Mouse (Mus musculus): ENCODE measurements around the gene Foxd4. TPM values are rescaled to one million over a fixed set of nuclear protein-coding genes. Genes with fewer than 3 reads are reported as not detected.
"Not testable (repeated sequence)": the region's sequence is repeated elsewhere in the genome, so short reads cannot be mapped to it uniquely, and the experiment has no call there.

Foxd4 gene
- polyA plus RNA-seq, 1 experiment from 2014 or later = not detected

GRCm38 (mm10) chr19:24881237-24881636 lies 19.8 kb downstream of the Foxd4 start:
- Histone ChIP-seq H3K9ac (ENCODE audit: low read depth, low read length) (no peak overlapping the region), H3K4me1 (ENCODE audit: control insufficient read depth, insufficient read depth, low read depth, low read length) (no peaks in the 10 kb centered on the region), H3K27ac (ENCODE audit: low read depth, low read length) (no peak overlapping the region), H3K9me3 (ENCODE audit: control insufficient read depth, low read length) (no peaks in the 10 kb centered on the region), H3K4me3 (ENCODE audit: low read length) (no peak overlapping the region), H3K27me3 (replicated peaks; ENCODE audit: control insufficient read depth, insufficient read depth, low read length) (no peaks in the 10 kb centered on the region), H3K4me2 (ENCODE audit: low read length) (no peak overlapping the region), H3K36me3 (ENCODE audit: control insufficient read depth, insufficient read depth, low read length) (no peaks in the 10 kb centered on the region)
- ATAC-seq = no peak
- WGBS = 63% methylated on average over 4 of the region's 4 CpGs

- H3K9ac ChIP-seq (ENCODE audit: low read depth, low read length); H3K27ac ChIP-seq (ENCODE audit: low read depth, low read length); H3K4me1 ChIP-seq (ENCODE audit: control insufficient read depth, insufficient read depth, low read depth, low read length); H3K36me3 ChIP-seq (ENCODE audit: control insufficient read depth, insufficient read depth, low read length); H3K9me3 ChIP-seq (ENCODE audit: control insufficient read depth, low read length); H3K4me2 ChIP-seq (ENCODE audit: low read length); H3K27me3 ChIP-seq (replicated peaks; ENCODE audit: control insufficient read depth, insufficient read depth, low read length); H3K4me3 ChIP-seq (ENCODE audit: low read length); ATAC-seq: not testable (repeated sequence)
- WGBS = 88% methylated on average over 23 of the region's 26 CpGs
Measured at GRCm38 (mm10) chr19:24875129-24875870, 25.7 kb downstream of the Foxd4 start, which contains the start of gene Gm10053. Gene Gm10053, plus strand, starts transcription at chr19:24875686.

DNA sequence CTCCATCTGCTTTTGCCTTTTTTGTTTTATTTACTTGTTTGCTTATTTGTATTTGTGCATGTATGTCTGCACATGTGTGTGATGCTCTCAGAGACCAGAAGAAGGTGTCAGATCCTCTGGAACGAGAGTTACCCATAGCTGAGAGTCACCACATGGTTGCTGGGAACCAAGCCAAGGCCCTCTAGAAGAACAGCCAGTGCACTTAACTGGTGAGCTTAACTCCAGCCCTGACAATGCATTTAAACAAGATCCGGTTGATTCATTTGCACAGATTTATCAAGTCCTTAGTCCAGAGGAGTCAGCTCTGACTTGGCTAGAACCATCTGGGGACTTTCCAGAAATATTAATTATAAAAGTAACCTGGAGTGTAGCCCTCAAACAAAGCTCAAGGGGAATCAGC lies 27.1 kb downstream of the Foxd4 start:
- Histone ChIP-seq H3K4me1 (ENCODE audit: control insufficient read depth, insufficient read depth, low read depth, low read length) (peaks cover 3% of the 10 kb centered on the region; the same call in 1 of the 2 replicates), H3K9me3 (ENCODE audit: control insufficient read depth, low read length) (no peaks in the 10 kb centered on the region), H3K27me3 (replicated peaks; ENCODE audit: control insufficient read depth, insufficient read depth, low read length) (peaks cover 3% of the 10 kb centered on the region; the same call in 1 of the 2 replicates), H3K4me2 (ENCODE audit: low read length) (no peak overlapping the region), H3K9ac (ENCODE audit: low read depth, low read length) (no peak overlapping the region), H3K36me3 (ENCODE audit: control insufficient read depth, insufficient read depth, low read length) (no peaks in the 10 kb centered on the region), H3K27ac (ENCODE audit: low read depth, low read length) (no peak overlapping the region), H3K4me3 (ENCODE audit: low read length) (no peak overlapping the region)
- WGBS = 57% methylated on average over 2 of the region's 2 CpGs
- ATAC-seq = no peak

DNA sequence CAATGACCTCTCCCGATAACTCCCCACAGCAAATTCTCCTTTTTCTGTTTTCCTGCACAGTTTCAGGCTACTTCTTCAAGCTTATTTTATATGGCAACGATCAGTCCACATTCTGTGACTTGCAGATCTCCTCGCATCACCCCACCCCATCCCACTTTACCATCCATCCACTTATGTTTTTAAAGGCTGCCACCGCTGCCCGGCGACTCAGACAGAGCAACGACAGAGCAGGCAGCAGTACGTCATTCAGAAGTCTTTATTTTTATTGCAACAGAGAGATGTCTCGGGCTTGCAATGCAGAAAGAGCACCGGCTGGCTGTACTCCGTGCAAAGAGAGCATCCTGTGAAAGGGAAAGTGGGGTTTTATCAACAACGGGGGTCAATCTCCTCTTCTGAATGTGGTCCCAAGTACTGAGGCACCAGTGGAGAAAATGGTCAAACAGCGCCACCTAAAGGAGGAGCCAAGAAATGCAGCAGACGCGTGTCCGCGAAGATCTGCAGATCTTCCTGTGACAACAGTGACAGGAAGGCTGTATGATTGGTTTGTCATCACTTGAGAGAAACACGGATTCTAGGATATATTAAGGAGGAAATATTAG lies 29.9 kb downstream of the Foxd4 start:
- peaks cover 3% of the 10 kb centered on the region; the same call in 1 of the 2 replicates for H3K4me1 ChIP-seq (ENCODE audit: control insufficient read depth, insufficient read depth, low read depth, low read length)
- H3K4me3 ChIP-seq (ENCODE audit: low read length) = peak overlapping the region; percentile 41
- peak overlapping the region; percentile 61 for H3K9ac ChIP-seq (ENCODE audit: low read depth, low read length)
- no peaks in the 10 kb centered on the region for H3K36me3 ChIP-seq (ENCODE audit: control insufficient read depth, insufficient read depth, low read length)
- ATAC-seq = peak; percentile 89
- WGBS = 14% methylated on average over 18 of the region's 18 CpGs
- H3K27me3 ChIP-seq (replicated peaks; ENCODE audit: control insufficient read depth, insufficient read depth, low read length) = peaks cover 3% of the 10 kb centered on the region; the same call in 1 of the 2 replicates
- H3K9me3 ChIP-seq (ENCODE audit: control insufficient read depth, low read length) = no peaks in the 10 kb centered on the region
- no peak overlapping the region for H3K27ac ChIP-seq (ENCODE audit: low read depth, low read length)
- H3K4me2 ChIP-seq (ENCODE audit: low read length) = peak overlapping the region; percentile 70

DNA sequence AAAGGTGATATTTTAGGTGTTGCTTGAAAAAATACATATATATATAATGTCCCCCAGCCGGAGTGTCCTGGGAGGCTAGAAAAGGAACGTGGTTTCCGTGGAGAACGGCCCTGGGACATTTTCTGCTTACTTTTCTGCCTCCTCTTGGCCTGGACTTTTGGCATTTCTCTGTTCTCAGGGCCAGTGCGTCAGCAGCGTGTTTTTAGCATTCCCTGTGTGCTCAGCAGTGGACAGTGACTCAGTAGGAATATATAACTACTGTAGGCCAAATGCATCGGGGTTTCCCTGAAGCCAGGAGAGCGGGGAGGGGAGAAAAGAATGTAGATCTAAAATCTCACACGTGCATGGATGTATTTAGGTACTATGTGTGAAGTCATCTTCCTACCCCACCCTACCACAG lies 35.6 kb downstream of the Foxd4 start:
- ATAC-seq = no peak
- no peak overlapping the region for H3K4me3 ChIP-seq (ENCODE audit: low read length)
- H3K9ac ChIP-seq (ENCODE audit: low read depth, low read length) = no peak overlapping the region
- no peaks in the 10 kb centered on the region; the same call in 1 of the 2 replicates for H3K4me1 ChIP-seq (ENCODE audit: control insufficient read depth, insufficient read depth, low read depth, low read length)
- H3K4me2 ChIP-seq (ENCODE audit: low read length) = no peak overlapping the region
- 85% methylated on average over 9 of the region's 9 CpGs for WGBS
- H3K27ac ChIP-seq (ENCODE audit: low read depth, low read length) = no peak overlapping the region
- H3K27me3 ChIP-seq (replicated peaks; ENCODE audit: control insufficient read depth, insufficient read depth, low read length) = peaks cover 13% of the 10 kb centered on the region
- no peaks in the 10 kb centered on the region for H3K36me3 ChIP-seq (ENCODE audit: control insufficient read depth, insufficient read depth, low read length)
- H3K9me3 ChIP-seq (ENCODE audit: control insufficient read depth, low read length) = no peaks in the 10 kb centered on the region

DNA sequence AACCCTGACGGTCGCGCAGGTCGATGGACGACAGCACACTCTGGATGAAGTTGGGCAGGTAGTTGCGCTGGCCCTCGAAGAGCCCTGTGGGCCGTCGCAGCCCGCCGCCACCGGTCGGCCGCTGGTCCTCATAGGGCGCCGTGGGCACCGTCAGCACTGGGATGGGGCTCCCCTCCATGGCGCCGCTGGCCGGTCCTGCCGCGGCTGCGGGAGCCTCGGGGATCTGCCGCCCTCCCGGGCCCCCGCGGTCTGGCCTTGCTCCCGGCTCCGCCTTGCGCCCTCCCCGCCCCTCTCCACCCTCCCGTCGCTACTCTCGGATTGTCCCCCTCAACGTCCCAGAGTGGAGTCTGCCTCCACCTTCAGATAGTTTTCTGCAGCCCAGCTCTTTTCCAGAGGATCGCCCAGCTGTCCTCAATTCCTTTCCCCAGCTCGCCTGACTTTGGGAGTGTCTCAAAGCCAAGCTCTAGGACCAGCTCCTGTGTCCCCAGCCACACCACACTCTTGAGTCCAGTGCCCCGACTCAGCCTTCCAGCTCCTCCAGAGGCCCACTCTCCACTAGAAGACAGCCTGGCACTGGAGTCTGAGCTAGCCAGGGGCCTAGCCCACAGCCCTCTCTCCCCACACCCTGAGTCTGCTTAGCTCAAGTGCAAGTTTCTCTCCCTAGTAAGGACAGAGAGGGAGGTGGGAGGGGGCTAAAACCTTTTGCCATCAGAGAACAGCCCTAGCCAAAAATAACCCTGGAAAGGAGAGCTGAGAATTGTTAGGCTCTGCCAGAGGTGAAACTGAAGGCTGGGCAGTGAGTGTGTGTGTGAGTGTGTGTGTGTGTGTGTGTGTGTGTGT lies 39.2 kb downstream of the Foxd4 start, which contains the start of gene Pgm5:
TSS of gene Pgm5 (minus strand) at position 244 of the 840 bp plus-strand sequence.
- no peaks in the 10 kb centered on the region for H3K9me3 ChIP-seq (ENCODE audit: control insufficient read depth, low read length)
- H3K4me1 ChIP-seq (ENCODE audit: control insufficient read depth, insufficient read depth, low read depth, low read length) = no peaks in the 10 kb centered on the region; the same call in 1 of the 2 replicates
- H3K4me3 ChIP-seq (ENCODE audit: low read length) = peak within 1 kb of the TSS; percentile 44
- no peak within 1 kb of the TSS for H3K27ac ChIP-seq (ENCODE audit: low read depth, low read length)
- WGBS = under 1% methylated on average over 34 of the region's 39 CpGs
- peak; percentile 84 for ATAC-seq
- peaks cover 12% of the 10 kb centered on the region for H3K27me3 ChIP-seq (replicated peaks; ENCODE audit: control insufficient read depth, insufficient read depth, low read length)
- peak within 1 kb of the TSS; percentile 59 for H3K4me2 ChIP-seq (ENCODE audit: low read length)
- no peaks in the 10 kb centered on the region for H3K36me3 ChIP-seq (ENCODE audit: control insufficient read depth, insufficient read depth, low read length)
- H3K9ac ChIP-seq (ENCODE audit: low read depth, low read length) = peak within 1 kb of the TSS; percentile 60

GRCm38 (mm10) chr19:24861276-24861611 lies 39.8 kb downstream of the Foxd4 start:
- peak overlapping the region; percentile 59 for H3K4me2 ChIP-seq (ENCODE audit: low read length)
- no peaks in the 10 kb centered on the region; the same call in 1 of the 2 replicates for H3K4me1 ChIP-seq (ENCODE audit: control insufficient read depth, insufficient read depth, low read depth, low read length)
- H3K9me3 ChIP-seq (ENCODE audit: control insufficient read depth, low read length) = no peaks in the 10 kb centered on the region
- H3K27me3 ChIP-seq (replicated peaks; ENCODE audit: control insufficient read depth, insufficient read depth, low read length) = peaks cover 12% of the 10 kb centered on the region
- WGBS = 23% methylated on average over 10 of the region's 13 CpGs
- no peaks in the 10 kb centered on the region for H3K36me3 ChIP-seq (ENCODE audit: control insufficient read depth, insufficient read depth, low read length)
- peak overlapping the region; percentile 60 for H3K9ac ChIP-seq (ENCODE audit: low read depth, low read length)
- H3K4me3 ChIP-seq (ENCODE audit: low read length) = peak overlapping the region; percentile 44
- H3K27ac ChIP-seq (ENCODE audit: low read depth, low read length) = no peak overlapping the region
- ATAC-seq = peak; percentile 24; the same call in 1 of the 2 replicates

DNA sequence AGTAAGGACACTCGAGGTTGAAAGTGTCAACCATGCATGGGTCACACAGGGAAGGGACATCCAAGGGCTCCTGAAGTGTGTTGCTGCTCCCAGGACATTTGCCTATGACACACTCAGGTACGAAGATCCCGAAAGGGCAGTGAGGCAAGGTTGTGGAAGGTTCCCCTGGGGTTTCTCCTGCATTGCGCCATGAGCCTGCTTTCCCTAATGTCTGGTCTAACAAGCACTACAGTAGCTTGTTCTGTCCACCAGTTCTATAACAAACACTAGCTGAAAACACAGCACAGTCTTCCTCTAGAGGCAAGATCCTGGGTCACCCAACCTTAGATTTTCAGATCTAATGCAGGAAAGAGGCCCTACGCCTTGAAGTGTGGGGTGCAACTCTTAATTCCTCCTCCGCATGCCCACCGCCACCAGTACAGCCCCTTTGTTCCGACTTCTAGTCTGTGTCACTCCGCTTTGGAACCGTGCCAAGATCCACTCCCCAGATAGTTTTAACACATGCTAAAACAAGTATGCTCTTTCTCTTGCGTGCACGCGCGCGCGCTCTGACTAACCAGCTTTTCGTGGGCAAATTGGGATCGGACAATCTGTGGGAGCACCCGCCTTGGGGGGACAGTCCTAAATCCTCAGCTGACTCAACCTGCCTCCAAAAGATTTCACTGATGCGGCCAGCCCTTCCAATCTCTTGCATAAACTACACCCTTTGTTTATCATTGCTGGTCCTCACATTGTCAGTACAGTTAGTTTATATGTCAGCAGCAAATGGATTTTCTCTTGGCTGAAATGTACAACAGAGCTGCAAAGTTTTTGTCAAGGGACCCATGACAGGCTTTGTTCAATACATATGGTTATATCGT lies 49.3 kb downstream of the Foxd4 start:
- WGBS = 53% methylated on average over 21 of the region's 21 CpGs
- no peak overlapping the region for H3K4me3 ChIP-seq (ENCODE audit: low read length)
- no peaks in the 10 kb centered on the region for H3K36me3 ChIP-seq (ENCODE audit: control insufficient read depth, insufficient read depth, low read length)
- no peaks in the 10 kb centered on the region for H3K27me3 ChIP-seq (replicated peaks; ENCODE audit: control insufficient read depth, insufficient read depth, low read length)
- H3K9me3 ChIP-seq (ENCODE audit: control insufficient read depth, low read length) = no peaks in the 10 kb centered on the region
- peaks cover 4% of the 10 kb centered on the region; the same call in 1 of the 2 replicates for H3K4me1 ChIP-seq (ENCODE audit: control insufficient read depth, insufficient read depth, low read depth, low read length)
- ATAC-seq = peak; percentile 34; the same call in 1 of the 2 replicates
- H3K4me2 ChIP-seq (ENCODE audit: low read length) = peak overlapping the region; percentile 40
- H3K27ac ChIP-seq (ENCODE audit: low read depth, low read length) = no peak overlapping the region
- peak overlapping the region; percentile 2; the same call in 1 of the 2 replicates for H3K9ac ChIP-seq (ENCODE audit: low read depth, low read length)
